Mouse (Mus musculus): Measurements from ENCODE around the gene Tnk1.
"Not testable (repeated sequence)": the region's sequence is repeated elsewhere in the genome, so short reads cannot be mapped to it uniquely, and the experiment has no call there.

The Tnk1 gene

DNA sequence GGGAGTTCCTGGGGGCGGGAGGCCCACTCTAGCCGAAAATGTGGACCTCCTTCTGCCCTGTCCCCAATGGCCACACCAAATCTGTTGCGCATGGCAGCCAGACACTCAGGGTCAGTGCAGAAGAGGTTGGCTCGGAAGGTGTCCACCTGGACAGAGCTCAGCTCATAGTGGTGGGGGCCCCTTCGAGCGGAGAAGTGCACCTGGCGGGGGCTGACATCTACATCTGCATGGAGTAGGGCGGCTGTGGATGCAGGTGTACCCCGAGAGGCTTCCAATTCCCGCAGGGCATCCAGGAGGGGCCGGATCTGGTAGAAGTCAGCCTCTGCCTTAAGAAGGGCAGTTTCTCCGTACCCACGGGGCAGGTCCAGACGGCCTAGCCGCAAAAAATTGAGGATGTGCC lies 21.2 kb upstream of the Tnk1 start:
- in situ Hi-C loops (cut with MboI; ENCODE audit: unreplicated experiment in 2 of 2): loop anchor here (5.0 to 10.0 kb wide), 9 partner anchors 43 to 335 kb away; partner anchors contain the start of genes Eif5a (in 2 of the 2), Senp3 (in 2 of the 2), Fgf11 (in 1 of the 2) and Polr2a (in 1 of the 2)

DNA sequence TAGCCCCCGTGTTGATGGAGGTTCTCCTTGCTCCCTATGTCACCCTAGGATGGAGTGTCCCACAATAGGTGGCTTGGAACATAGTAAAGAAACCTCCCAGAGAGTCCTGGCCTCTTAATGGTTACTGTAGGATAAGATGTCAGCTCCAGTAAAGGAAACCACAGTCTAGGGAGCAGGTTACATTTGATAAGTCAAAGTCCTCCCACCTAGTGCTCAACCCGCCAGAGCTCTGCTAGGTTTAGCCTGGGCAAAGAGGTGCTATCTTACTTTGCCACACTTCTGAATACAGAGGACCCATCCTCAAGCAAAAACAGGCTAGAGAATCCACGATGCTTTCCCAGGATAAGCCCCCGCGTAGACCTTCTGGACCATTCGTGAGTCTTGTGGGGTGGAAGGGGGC lies 20.4 kb upstream of the Tnk1 start:
- in situ Hi-C loops (cut with MboI; ENCODE audit: unreplicated experiment in 2 of 2): loop anchor here (5.0 to 10.0 kb wide), 8 partner anchors 72 to 336 kb away; partner anchors contain the start of genes Senp3 (in 2 of the 2), Fgf11 (in 1 of the 2), Polr2a (in 1 of the 2) and Sat2 (in 1 of the 2)

DNA sequence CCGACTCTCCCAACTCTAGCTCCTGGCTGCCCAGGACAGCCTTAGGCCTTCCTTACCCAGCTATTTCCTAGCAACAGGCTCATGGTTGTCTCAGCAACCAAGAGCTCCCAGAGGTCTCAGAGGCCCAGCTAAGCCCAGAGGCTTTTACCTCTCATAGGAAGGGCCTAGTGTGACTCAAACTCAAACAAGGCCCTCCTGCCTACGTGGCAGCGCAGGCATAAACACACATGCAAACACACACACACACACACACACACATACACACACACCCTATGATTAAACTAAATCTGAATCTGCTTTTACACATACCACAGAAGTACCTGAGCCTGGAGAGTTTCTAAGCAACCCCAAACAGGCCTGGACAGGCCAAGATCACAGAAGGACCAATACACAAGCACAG lies 19.9 kb upstream of the Tnk1 start:
- in situ Hi-C loops (cut with MboI; ENCODE audit: unreplicated experiment in 2 of 2): loop anchor here (5.0 to 10.0 kb wide), 8 partner anchors 71 to 336 kb away; partner anchors contain the start of genes Senp3 (in 2 of the 2), Fgf11 (in 1 of the 2), Polr2a (in 1 of the 2) and Sat2 (in 1 of the 2)

DNA sequence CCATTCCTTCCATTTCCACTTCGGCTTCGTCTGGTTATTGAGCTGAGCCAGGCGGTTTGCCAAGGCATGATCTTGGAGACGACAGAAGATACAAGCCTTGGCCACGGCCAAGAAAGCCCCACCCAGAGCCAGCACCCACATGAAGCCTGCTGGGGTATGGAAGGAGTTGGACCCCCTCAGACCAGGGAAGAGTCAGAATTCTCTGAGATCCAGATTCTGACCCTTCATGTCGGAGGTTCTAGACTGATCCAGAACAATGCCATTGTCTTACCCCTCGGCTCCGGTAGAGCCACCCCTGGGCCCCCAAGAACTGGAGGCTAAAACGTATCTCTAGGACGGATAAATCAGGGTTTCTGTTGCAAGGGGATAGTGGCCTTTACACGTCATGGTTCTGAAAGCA lies 19.3 kb upstream of the Tnk1 start, which contains the start of gene Tmem95:
Tmem95 (minus strand) TSS at position 141 of the 400 bp plus-strand sequence.
- in situ Hi-C loops (cut with MboI; ENCODE audit: unreplicated experiment in 2 of 2): loop anchor here (5.0 to 10.0 kb wide), 8 partner anchors 71 to 337 kb away; partner anchors contain the start of genes Senp3 (in 2 of the 2), Fgf11 (in 1 of the 2), Polr2a (in 1 of the 2) and Sat2 (in 1 of the 2)

DNA sequence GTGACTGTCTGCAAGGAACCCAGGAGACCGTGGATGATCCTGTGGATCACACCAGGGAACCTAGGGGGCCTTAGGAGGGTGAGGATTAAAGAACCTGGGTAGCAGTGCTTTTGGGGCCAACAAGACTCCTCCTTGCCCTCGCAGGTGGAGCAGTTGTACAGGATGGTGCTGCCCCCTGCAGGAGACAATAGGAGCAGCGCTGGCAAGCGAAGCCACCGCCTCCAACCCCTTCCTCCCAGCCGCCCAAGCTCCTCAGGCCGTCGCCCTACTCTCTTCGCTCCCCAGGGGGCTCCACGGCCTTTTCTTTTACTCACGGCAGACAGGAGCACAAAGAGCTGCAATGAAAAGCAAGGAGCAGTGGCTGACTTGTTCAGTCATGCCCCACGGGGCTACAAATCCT lies 18.3 kb upstream of the Tnk1 start:
- in situ Hi-C loops (cut with MboI; ENCODE audit: unreplicated experiment in 2 of 2): loop anchor here (5.0 to 10.0 kb wide), 8 partner anchors 70 to 338 kb away; partner anchors contain the start of genes Senp3 (in 2 of the 2), Fgf11 (in 1 of the 2), Polr2a (in 1 of the 2) and Sat2 (in 1 of the 2)

DNA sequence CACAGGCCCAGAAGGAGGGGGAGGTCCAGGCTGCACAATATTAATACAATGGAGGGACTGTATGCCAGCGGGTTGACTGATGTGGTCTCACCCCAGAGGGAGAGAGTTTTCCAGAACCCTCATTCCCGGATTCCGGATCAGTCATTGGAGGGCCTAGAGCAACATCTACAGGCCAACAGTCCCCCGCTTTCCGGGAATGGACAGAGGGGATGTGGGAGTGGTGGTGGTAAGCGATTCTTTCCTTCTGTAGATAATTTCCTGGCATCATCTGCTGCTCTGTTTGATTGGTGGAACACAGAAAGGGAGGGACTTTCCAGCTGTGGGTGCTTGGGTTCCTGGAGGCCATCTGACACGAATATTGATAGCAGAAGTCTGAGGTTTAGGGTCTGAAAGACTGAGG lies 17.7 kb upstream of the Tnk1 start:
- in situ Hi-C loops (cut with MboI; ENCODE audit: unreplicated experiment in 2 of 2): loop anchor here (5.0 to 10.0 kb wide), 8 partner anchors 69 to 339 kb away; partner anchors contain the start of genes Senp3 (in 2 of the 2), Fgf11 (in 1 of the 2), Polr2a (in 1 of the 2) and Sat2 (in 1 of the 2)

DNA sequence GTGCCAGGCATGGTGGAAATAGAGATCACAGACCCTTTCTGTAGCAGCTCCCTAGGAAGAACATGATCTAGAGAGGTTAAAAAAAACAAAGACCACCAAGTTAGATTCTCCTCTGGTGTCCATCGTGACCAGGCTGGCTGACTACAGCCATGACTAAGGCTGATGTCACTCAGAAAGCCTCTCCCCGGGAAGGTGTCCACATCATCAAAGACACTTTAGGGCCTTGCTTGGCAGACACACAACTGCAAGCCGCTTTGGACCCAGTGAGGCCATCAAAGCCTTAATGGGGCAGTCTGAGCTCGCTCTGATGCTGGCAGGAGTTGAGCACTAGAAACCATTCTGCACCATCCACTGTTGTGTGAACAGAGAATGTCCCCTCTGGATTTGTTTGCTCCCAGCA lies 13.9 kb upstream of the Tnk1 start:
- in situ Hi-C loops (cut with MboI; ENCODE audit: unreplicated experiment in 2 of 2): loop anchor here in 1 of 2 experiments (10.0 kb wide), 2 partner anchors 248 to 342 kb away; partner anchors contain the start of genes Sat2 and Slc16a11

DNA sequence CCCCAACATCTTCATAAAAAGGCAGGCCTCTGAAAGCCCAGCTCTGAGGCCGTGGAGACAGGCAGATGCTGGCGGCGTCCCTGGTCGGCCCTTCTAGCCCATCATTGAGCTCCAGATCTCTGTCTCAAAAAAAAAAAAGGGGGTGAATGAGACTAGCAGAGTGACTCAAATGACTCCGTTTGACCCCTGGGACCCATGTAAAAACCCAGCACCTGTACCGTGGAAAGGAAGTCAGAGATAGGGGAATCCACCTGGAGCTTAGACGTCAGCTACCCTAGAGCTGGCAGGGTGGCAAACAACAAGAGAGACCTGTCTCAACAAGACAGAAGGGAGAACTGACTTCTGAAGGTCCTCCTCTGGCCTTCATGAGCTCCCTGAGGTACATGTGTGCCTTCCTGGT lies 13.3 kb upstream of the Tnk1 start:
- in situ Hi-C loops (cut with MboI; ENCODE audit: unreplicated experiment in 2 of 2): loop anchor here in 1 of 2 experiments (10.0 kb wide), 2 partner anchors 247 to 343 kb away; partner anchors contain the start of genes Sat2 and Slc16a11

DNA sequence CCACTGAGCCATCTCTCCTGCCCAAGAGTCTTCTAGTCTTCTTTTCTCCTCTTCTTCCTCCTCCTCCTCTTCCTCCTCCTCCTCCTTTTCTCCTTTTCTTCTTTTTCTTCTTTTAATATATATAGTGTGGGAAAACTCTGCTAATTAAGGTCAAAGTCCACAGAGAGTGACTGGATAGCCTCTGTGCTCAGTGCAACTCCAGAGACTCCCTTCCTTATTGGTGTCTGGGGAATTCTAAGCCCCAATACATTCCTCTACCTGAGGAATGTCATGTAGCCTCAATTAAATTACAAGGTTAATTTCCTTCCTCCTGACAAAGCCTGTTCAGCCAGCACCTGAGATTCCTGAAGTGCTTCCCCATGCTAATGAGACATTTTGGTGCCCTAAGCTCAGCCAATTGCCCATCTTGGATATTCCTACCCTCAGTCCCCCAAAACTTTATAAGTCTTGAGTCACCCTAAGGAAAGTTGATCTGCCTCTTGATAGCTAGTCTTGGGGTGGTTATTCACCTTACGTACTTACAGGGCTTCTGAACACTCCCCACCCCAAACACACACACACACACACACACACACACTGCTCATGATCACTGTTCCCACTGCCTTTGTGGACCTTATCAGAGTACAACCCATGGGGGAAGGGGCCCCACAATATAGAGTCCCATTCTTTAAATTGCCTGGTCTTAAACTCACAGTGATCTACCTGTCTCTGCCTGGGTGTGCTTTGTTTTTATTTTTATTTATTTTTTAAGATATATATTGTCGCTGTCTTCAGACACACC lies 11.9 kb upstream of the Tnk1 start:
- in situ Hi-C loops (cut with MboI; ENCODE audit: unreplicated experiment in 2 of 2): loop anchor here in 1 of 2 experiments (10.0 kb wide), 2 partner anchors 246 to 344 kb away; partner anchors contain the start of genes Sat2 and Slc16a11

DNA sequence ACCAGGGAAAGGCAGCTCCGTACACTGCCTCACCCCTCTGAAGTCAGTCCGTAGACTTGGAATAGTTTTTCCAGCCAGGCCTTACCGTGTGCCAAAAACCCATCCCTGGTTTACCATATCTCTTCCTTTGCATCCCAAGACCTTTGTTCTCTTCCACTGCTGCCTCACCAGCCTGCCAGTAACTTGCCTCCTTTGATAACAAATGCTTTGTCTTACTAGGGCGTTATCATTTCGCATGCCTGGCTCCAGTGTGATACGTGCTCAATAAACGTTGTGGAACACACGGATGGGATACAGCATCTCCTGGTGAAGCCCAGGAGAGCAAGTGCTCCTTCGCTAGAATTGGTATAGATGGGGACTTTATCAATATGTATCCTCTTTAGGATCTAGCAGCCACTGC lies 8.8 kb upstream of the Tnk1 start:
- in situ Hi-C loops (cut with MboI; ENCODE audit: unreplicated experiment in 2 of 2): no loop called here

DNA sequence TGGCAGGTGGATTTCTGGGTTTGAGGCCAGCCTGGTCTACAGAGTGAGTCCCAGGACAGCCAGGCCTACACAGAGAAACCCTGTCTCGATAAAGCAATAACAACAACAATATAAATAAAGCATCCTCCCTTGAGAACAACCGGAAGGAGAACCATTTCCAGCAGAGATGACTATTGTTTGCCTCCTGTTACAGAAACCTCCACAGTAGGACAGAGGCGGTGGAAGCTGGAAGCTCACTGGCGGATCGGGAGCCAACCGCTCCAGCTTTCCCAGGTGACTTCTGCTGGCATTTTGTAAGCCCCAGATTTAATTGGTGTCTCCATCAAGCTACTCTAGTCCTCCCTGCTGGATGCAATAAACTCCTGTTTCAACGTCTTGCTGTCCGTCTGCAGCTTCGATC lies 7.0 kb upstream of the Tnk1 start:
- in situ Hi-C loops (cut with MboI; ENCODE audit: unreplicated experiment in 2 of 2): no loop called here

DNA sequence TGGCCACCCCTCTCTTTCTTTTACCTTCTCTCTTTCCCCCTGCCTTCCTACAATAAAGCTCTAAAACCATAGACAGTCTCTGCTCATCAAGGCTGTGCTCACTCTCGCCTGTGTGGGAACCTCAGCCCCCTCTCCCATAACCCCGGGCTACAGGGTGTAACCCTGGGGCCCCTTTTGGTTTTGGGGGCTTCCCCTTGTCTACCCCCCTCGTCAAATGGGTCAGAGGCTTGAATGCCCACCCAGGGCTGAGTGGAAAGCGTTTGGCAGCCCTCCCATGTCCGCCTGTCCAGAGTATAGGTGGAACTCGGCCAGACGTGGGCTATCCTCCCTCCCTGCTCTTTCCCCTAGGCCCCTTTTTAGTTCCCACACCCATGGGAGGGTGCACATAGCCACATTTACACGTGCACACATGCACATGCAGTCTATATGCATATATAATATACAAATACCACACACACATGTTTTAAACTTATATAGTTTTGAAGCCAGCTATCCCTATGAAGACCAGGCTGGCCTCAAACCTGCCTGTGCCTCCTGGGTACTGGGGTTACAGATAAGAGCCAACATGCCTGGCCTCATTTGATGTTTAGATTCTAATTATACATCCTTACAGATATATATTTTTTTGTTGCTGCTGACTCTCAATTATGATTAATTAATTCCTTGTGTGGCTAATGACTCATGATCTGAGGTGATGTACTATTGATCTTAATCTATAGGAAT lies 5.8 kb upstream of the Tnk1 start:
- in situ Hi-C loops (cut with MboI; ENCODE audit: unreplicated experiment in 2 of 2): no loop called here

DNA sequence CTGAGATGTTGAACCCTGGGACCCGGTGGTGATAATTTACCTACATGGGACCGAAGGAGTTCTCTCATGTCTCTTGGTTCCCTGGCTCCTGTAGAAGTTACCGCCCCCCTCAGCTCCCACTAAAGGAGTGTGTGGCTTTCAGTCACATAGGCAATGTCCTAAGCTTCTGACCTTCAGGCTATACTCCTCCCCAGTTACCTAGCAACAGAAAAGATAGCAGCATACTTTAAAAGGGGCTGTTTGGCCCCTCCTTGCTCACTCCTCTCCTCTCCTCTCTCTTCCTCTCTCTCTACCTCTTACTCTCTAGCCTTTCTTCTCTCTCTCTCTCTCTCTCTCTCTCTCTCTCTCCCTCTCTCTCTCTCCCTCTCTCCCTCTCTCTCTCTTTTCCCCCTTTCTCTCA lies 5.2 kb upstream of the Tnk1 start:
- in situ Hi-C loops (cut with MboI; ENCODE audit: unreplicated experiment in 2 of 2): not testable (repeated sequence)

DNA sequence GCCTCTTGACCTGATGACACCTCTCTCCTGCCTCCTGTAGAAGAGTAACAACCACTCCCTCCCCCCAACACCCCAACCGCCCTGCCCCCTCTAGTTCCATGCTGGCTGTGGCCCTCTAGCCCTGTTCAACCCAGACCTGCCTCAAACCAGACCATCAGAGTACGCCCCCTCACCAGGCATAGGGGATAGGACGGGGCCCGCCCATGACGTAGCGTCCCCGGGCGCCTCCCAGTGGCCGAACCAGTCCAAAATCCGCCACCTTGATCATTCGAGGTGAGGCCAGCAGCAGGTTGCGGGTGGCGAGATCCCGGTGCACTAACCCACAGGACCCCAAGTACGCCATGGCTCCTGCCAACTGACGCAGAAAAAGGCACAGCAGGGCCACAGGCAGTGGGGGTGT lies 3.2 kb downstream of the Tnk1 start:
- in situ Hi-C loops (cut with MboI; ENCODE audit: unreplicated experiment in 2 of 2): no loop called here

DNA sequence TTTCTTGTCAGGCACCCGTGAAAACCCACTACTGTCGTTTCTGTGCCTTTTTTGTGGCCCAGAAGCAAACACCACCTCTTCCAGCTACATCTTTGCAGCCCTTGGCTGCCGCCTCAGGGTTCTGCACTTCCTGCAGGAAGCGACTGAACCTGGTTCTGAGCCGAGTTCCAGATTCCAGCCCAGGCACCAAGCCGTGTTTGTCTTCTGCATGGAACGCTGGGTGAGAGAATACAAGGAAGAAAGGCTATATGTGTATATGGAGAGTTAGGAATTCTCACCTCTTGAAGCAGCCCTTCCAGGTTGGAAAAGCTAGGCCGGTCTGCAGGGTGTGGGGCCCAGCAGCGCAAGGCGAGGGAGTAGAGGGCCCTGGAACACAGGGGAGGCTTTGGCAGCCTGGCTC lies 3.9 kb downstream of the Tnk1 start:
- in situ Hi-C loops (cut with MboI; ENCODE audit: unreplicated experiment in 2 of 2): no loop called here

DNA sequence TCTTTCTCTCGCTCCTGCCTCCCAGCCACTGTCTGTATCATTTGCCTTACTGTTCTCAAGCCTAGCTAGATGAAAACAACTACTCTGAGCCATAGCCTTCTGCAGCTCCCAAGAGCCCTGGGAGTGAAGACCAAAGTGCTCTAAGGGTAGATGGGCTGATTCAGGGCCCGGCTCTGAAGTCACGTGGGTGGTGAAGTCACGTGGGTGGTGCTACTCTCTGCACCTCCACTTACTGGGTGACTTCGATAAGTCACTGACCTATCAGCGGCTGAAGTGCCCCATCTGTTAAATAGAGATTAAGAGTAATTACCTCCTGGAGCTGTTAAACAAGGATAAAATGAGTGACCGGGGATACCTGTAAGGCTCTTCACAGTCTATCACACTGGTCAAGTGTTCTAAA lies 4.5 kb downstream of the Tnk1 start:
- in situ Hi-C loops (cut with MboI; ENCODE audit: unreplicated experiment in 2 of 2): no loop called here

DNA sequence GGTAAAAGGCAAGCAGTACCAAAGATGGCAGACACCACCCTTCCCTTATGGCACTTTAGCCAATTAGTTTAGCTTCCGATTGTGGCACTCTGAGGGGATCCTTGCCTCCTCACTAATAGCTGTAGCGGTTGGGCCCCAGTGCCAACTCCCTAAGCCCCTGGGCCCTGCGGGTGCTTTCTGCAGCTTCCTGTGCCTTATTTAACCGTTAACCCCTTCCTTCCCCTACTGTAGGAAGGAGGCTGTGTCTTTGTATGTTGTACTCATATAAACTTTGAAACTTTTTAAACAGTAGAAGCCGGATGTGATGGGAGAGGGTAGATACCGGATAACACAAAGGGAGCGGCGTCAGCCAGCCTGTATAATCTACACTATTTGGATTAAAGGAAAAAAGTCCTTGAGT lies 7.8 kb downstream of the Tnk1 start:
- in situ Hi-C loops (cut with MboI; ENCODE audit: unreplicated experiment in 2 of 2): no loop called here

DNA sequence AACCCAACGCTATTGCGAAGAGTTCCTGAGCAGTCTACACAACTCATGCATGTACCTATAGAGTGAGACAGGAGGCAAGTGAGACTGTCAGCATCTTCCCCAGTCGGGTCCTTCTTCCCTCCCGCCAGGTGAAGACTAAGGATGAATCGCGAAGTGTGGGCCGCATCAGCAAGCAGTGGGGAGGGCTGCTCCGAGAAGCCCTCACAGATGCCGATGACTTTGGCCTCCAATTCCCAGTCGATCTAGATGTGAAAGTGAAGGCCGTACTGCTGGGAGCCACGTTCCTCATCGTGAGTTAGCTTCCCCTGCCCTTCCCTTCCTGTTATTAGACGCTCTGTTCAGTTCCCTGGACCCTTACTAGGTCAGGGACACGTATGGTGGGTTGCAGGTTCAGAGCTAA lies 8.6 kb downstream of the Tnk1 start:
- in situ Hi-C loops (cut with MboI; ENCODE audit: unreplicated experiment in 2 of 2): no loop called here

DNA sequence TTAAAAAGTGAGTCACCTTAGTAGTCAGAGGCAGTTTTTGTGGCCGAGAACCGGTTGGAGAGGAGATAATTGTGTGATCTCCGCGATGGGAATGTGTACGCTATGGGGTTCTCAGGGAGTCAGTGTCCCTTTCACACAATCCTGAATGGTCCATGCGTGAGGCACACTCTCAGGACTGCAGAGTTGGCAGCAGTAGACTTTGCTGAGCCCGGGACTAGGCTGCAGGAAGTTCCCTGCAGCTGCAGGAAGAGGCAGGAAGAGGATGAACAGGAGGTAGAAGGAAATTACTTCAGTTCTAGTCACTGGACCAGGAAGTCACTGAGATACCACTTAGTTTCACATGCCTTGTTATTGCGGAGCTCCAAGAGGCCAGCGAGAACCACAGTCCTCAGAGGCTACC lies 9.4 kb downstream of the Tnk1 start:
- in situ Hi-C loops (cut with MboI; ENCODE audit: unreplicated experiment in 2 of 2): no loop called here

DNA sequence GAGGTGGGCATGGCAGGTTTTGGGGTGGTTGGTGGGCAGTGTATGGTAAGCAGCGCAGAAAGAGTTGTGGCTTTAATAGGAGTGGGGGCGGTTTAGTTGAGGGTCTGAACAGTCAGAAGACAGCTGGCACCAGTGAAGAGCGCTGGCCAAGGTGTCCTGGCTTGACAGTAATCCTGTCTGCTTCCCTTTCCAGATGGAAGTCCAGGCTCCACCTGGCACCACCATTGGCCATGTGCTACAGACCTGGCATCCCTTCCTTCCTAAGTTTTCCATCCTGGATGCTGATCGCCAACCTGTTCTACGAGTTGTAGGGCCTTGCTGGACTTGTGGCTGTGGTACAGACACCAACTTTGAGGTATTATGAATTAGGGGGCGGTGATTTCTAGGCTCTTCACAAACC lies 10.5 kb downstream of the Tnk1 start:
- in situ Hi-C loops (cut with MboI; ENCODE audit: unreplicated experiment in 2 of 2): no loop called here
